Mouse (Mus musculus): Measurements from ENCODE around the gene Cwf19l1. TPM values are rescaled to one million over a fixed set of nuclear protein-coding genes. Genes with fewer than 3 reads are reported as not detected.
A peak's percentile ranks its signal among the peaks of the same experiment; 100 is the strongest.

Gene Cwf19l1
- total and polyA plus RNA-seq, 2 experiments: 12.0 to 12.4 TPM

GRCm38 (mm10) chr19:44161515-44161914, 25.8 kb upstream of the Cwf19l1 start:
- H3K27ac ChIP-seq (replicated peaks; ENCODE audit: insufficient read depth, low read depth, low read length): no peak overlapping the region
- H3K4me3 ChIP-seq (ENCODE audit: insufficient read depth, low read depth, low read length): no peak overlapping the region
- DNase-seq (ENCODE audit: extremely low read depth, low read depth, low spot score): peak; percentile 24
- H3K27me3 ChIP-seq (ENCODE audit: control insufficient read depth, insufficient read depth, low read length): peaks cover 8% of the 10 kb centered on the region; the same call in 1 of the 2 replicates
- H3K4me1 ChIP-seq (ENCODE audit: control insufficient read depth, insufficient read depth, low read length): no peaks in the 10 kb centered on the region
- no peaks in the 10 kb centered on the region for H3K79me2 ChIP-seq (ENCODE audit: control insufficient read depth, insufficient read depth, low read length)
- no peak overlapping the region for H3K9ac ChIP-seq (ENCODE audit: low read depth, low read length)
- WGBS: 6% methylated on average over 3 of the region's 3 CpGs
- no peaks in the 10 kb centered on the region for H3K36me3 ChIP-seq (ENCODE audit: control insufficient read depth, insufficient read depth, low read length)
- peak; percentile 23; the same call in 1 of the 2 replicates for TF ChIP-seq CTCF (IDR thresholded peaks at IDR 0.05; ENCODE audit: low read depth, low read length)
- TF ChIP-seq POLR2A (IDR thresholded peaks at IDR 0.05; ENCODE audit: extremely low read depth, insufficient read depth, low read length): no peak

- Histone ChIP-seq H3K36me3 (ENCODE audit: control insufficient read depth, insufficient read depth, low read length) (no peaks in the 10 kb centered on the region), H3K27me3 (ENCODE audit: control insufficient read depth, insufficient read depth, low read length) (peaks cover 12% of the 10 kb centered on the region; the same call in 1 of the 2 replicates), H3K4me3 (ENCODE audit: insufficient read depth, low read depth, low read length) (no peak overlapping the region), H3K9ac (ENCODE audit: low read depth, low read length) (no peak overlapping the region), H3K79me2 (ENCODE audit: control insufficient read depth, insufficient read depth, low read length) (no peaks in the 10 kb centered on the region), H3K27ac (replicated peaks; ENCODE audit: insufficient read depth, low read depth, low read length) (no peak overlapping the region), H3K4me1 (ENCODE audit: control insufficient read depth, insufficient read depth, low read length) (no peaks in the 10 kb centered on the region)
- TF ChIP-seq POLR2A (IDR thresholded peaks at IDR 0.05; ENCODE audit: extremely low read depth, insufficient read depth, low read length) (no peak), CTCF (IDR thresholded peaks at IDR 0.05; ENCODE audit: low read depth, low read length) (no peak)
- no peak for DNase-seq (ENCODE audit: extremely low read depth, low read depth, low spot score)
- 76% methylated on average over 3 of the region's 3 CpGs for WGBS
Observed at GRCm38 (mm10) chr19:44159386-44159785, 23.7 kb upstream of the Cwf19l1 start.

- WGBS: 92% methylated on average over 10 of the region's 10 CpGs
- H3K79me2 ChIP-seq (ENCODE audit: control insufficient read depth, insufficient read depth, low read length): no peaks in the 10 kb centered on the region
Observed at GRCm38 (mm10) chr19:44157005-44157404, 21.3 kb upstream of the Cwf19l1 start.

GRCm38 (mm10) chr19:44153781-44154180, 18.1 kb upstream of the Cwf19l1 start:
- WGBS: 77% methylated on average over 5 of the region's 5 CpGs
- no peak for TF ChIP-seq POLR2A (IDR thresholded peaks at IDR 0.05; ENCODE audit: extremely low read depth, insufficient read depth, low read length)
- TF ChIP-seq CTCF (IDR thresholded peaks at IDR 0.05; ENCODE audit: low read depth, low read length): no peak
- H3K4me1 ChIP-seq (ENCODE audit: control insufficient read depth, insufficient read depth, low read length): no peaks in the 10 kb centered on the region

More at GRCm38 (mm10) chr19:44157005-44157404, 21.3 kb upstream of the Cwf19l1 start:
- Histone ChIP-seq H3K27ac (replicated peaks; ENCODE audit: insufficient read depth, low read depth, low read length) (no peak overlapping the region), H3K4me1 (ENCODE audit: control insufficient read depth, insufficient read depth, low read length) (no peaks in the 10 kb centered on the region), H3K27me3 (ENCODE audit: control insufficient read depth, insufficient read depth, low read length) (peaks cover 12% of the 10 kb centered on the region; the same call in 1 of the 2 replicates), H3K36me3 (ENCODE audit: control insufficient read depth, insufficient read depth, low read length) (no peaks in the 10 kb centered on the region), H3K9ac (ENCODE audit: low read depth, low read length) (no peak overlapping the region), H3K4me3 (ENCODE audit: insufficient read depth, low read depth, low read length) (no peak overlapping the region)
- DNase-seq (ENCODE audit: extremely low read depth, low read depth, low spot score): no peak
- no peak for TF ChIP-seq POLR2A (IDR thresholded peaks at IDR 0.05; ENCODE audit: extremely low read depth, insufficient read depth, low read length)
- no peak for TF ChIP-seq CTCF (IDR thresholded peaks at IDR 0.05; ENCODE audit: low read depth, low read length)

GRCm38 (mm10) chr19:44148991-44149390, 13.3 kb upstream of the Cwf19l1 start:
- TF ChIP-seq POLR2A (IDR thresholded peaks at IDR 0.05; ENCODE audit: extremely low read depth, insufficient read depth, low read length): no peak
- no peak for TF ChIP-seq CTCF (IDR thresholded peaks at IDR 0.05; ENCODE audit: low read depth, low read length)
- 64% methylated on average over 2 of the region's 2 CpGs for WGBS
- H3K27me3 ChIP-seq (ENCODE audit: control insufficient read depth, insufficient read depth, low read length): no peaks in the 10 kb centered on the region; the same call in 1 of the 2 replicates
- DNase-seq (ENCODE audit: extremely low read depth, low read depth, low spot score): no peak
- no peak overlapping the region for H3K9ac ChIP-seq (ENCODE audit: low read depth, low read length)
- H3K27ac ChIP-seq (replicated peaks; ENCODE audit: insufficient read depth, low read depth, low read length): no peak overlapping the region
- no peaks in the 10 kb centered on the region for H3K36me3 ChIP-seq (ENCODE audit: control insufficient read depth, insufficient read depth, low read length)
- 0 out of 2 replicates have a peak, but pooled peaks cover 2% of the 10 kb centered on the region for H3K4me1 ChIP-seq (ENCODE audit: control insufficient read depth, insufficient read depth, low read length)
- no peaks in the 10 kb centered on the region for H3K79me2 ChIP-seq (ENCODE audit: control insufficient read depth, insufficient read depth, low read length)
- H3K4me3 ChIP-seq (ENCODE audit: insufficient read depth, low read depth, low read length): no peak overlapping the region

More at GRCm38 (mm10) chr19:44153781-44154180, 18.1 kb upstream of the Cwf19l1 start:
- no peak overlapping the region for H3K27ac ChIP-seq (replicated peaks; ENCODE audit: insufficient read depth, low read depth, low read length)
- no peak overlapping the region for H3K4me3 ChIP-seq (ENCODE audit: insufficient read depth, low read depth, low read length)
- H3K36me3 ChIP-seq (ENCODE audit: control insufficient read depth, insufficient read depth, low read length): no peaks in the 10 kb centered on the region
- no peak overlapping the region for H3K9ac ChIP-seq (ENCODE audit: low read depth, low read length)
- DNase-seq (ENCODE audit: extremely low read depth, low read depth, low spot score): no peak
- peaks cover 7% of the 10 kb centered on the region; the same call in 1 of the 2 replicates for H3K27me3 ChIP-seq (ENCODE audit: control insufficient read depth, insufficient read depth, low read length)
- no peaks in the 10 kb centered on the region for H3K79me2 ChIP-seq (ENCODE audit: control insufficient read depth, insufficient read depth, low read length)

GRCm38 (mm10) chr19:44148345-44148744, 12.7 kb upstream of the Cwf19l1 start:
- TF ChIP-seq CTCF (IDR thresholded peaks at IDR 0.05; ENCODE audit: low read depth, low read length): peak; percentile 19; the same call in 1 of the 2 replicates
- no peak for TF ChIP-seq POLR2A (IDR thresholded peaks at IDR 0.05; ENCODE audit: extremely low read depth, insufficient read depth, low read length)
- Histone ChIP-seq H3K9ac (ENCODE audit: low read depth, low read length) (no peak overlapping the region), H3K36me3 (ENCODE audit: control insufficient read depth, insufficient read depth, low read length) (no peaks in the 10 kb centered on the region), H3K27ac (replicated peaks; ENCODE audit: insufficient read depth, low read depth, low read length) (no peak overlapping the region), H3K27me3 (ENCODE audit: control insufficient read depth, insufficient read depth, low read length) (no peaks in the 10 kb centered on the region), H3K4me3 (ENCODE audit: insufficient read depth, low read depth, low read length) (no peak overlapping the region), H3K79me2 (ENCODE audit: control insufficient read depth, insufficient read depth, low read length) (no peaks in the 10 kb centered on the region), H3K4me1 (ENCODE audit: control insufficient read depth, insufficient read depth, low read length) (0 out of 2 replicates have a peak, but pooled peaks cover 2% of the 10 kb centered on the region)
- WGBS: 17% methylated on average over 2 of the region's 2 CpGs
- peak; percentile 59 for DNase-seq (ENCODE audit: extremely low read depth, low read depth, low spot score)
